Mouse (Mus musculus) embryo, embryonic 10.5 days (tissue): Measurements from ENCODE around the gene Trip6.

Experiments used
- DNase-seq: peaks from one replicate; pipeline ENCODE4 v3.0.0-alpha.2; 2015; ENCODE audit warnings: low spot score

Gene Trip6

DNA sequence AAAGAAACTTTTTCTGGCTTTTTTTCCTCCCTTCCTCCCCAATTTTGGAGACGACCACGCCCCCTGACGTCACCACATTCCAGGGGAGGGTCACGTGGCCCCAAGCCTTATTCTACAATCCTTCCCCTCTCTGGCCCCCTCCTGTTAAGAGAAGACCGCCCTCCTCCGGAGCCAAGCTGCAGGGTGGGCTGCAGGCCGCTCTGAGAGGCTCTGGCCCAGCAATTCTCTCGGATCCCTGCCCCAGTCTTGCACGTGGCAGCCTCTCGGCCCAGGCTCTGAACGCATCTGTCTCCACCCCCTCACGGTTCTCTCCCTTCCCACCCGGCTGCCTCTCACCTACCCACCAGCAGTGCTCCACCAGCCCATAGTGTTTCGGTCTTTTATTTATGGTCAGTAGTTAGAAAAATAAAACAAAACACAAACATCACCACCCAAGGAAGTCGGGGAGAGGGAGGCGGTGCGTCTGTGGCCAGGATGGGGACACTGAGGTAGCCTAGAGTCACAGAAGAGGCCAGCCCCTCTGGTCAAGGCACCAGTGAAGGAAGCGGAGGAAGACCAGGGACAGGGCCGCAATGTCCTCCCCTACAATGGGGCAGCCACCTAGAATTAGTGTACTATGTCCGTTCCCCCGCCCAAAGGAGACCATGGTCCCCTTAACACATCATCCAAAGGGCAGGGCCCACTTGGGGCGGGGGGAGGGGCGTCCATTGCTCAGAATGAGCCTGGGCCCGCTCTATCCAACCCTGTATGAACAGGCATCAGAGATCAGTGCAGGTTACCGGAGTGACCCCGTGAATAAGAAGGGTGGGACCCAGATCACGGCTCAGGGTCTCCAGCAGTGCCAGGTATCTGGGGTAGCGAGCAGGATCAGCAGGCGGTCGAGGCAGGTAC is at the start of gene Trip6:
Gene Trip6 (minus strand): TSS at position 212 of the 891 bp plus-strand sequence.
- DNase-seq: peak; percentile 97

DNA sequence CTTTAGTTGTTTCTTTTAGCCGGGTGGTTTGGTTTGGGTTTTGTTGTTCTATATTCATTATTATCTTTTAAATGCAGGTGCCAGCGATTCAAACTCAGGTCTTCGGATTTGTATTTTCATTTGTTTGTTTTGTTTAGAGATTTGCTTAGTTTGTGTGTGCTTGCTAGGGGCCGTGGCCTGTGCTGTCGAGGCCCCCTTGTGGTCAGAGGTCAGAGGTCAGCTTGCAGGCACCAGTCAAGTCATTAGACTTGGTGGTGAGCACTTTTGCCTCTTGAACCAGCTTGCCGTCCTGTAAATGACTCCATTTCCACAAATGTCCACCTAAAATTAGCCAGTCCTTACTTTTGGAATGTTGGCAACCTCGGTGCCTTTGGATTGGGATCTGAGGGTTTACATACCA is 44.2 kb upstream of the Trip6 start:
- DNase-seq: peak; percentile 45

DNA sequence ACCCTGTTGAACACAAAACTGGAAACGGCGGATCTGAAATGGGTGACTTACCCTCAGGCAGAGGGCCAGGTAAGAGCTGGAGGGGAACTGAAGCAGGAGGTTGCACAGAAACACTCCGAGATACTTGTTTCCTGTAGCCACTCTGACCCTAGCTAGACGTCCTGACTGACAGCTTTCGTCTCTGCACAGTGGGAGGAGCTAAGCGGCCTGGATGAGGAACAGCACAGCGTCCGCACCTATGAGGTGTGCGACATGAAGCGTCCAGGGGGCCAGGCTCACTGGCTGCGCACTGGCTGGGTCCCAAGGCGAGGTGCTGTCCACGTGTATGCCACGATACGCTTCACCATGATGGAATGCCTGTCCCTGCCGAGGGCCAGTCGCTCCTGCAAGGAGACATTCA is 39.9 kb upstream of the Trip6 start:
- no peak for DNase-seq

DNA sequence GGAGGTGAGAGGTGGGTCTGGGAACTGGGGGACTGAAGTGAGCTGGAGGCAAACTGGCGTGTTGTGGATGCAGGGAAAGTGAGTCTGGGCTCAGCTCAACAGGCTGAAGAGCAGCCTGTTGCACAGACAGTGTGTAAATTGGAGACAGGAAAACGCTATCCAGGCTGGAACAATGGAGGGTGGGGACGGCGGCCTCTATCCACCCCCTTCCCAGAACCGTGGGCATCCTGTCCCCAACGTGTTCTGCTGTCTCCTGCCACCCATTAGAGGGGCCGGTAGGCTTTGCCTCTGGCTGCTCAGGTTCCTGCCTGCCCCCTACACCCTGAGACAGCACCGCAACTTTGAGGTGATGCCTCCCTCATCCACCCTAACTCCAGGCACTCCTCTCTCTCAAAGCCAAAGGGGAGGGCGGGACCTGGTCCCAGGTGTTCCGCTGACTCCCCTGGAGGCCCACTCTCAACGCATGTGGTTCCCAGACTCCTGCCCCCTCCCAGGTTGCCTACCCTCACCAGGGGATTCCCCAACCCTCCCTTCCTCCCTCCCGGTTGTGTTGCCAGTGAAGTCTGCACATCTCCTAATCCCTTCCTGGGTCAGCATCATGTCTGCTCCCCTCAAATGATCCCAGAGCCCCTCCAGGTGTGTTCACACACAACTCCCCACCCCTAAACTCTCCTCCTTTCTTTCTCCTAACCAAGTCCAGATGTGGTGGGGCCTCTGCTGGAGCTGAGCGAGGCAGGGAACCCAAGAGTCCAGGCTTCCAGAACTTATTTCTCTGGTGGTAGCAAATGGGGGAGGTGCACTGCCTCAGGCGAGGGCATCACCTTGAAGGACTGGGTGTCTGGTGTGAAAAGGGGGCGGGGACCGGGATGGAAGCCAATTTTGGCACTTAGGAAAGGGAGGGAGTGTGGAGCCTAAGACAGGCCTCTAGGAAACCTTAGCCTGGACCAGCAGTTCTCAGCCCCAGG is 38.1 kb upstream of the Trip6 start:
- no peak for DNase-seq

DNA sequence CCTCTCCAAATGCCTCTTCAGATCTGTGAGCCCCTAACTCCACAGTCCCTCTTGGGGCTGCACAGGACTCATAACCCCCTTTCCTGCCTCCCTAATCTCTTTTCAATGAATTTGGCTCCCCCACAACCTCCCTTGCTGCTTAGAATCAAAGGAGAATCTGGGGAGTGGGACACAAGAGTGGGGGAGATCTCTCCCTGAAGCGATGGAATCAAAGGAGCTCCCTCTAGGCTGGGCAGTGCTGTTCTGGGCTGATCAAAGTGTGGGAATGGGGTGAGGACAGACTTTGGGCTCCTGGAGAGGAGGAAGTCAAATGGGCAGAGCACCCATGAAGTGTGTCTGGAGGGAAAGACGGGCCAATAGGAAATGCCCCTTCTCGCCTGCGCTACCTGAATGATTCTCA is 37.2 kb upstream of the Trip6 start:
- DNase-seq: no peak

DNA sequence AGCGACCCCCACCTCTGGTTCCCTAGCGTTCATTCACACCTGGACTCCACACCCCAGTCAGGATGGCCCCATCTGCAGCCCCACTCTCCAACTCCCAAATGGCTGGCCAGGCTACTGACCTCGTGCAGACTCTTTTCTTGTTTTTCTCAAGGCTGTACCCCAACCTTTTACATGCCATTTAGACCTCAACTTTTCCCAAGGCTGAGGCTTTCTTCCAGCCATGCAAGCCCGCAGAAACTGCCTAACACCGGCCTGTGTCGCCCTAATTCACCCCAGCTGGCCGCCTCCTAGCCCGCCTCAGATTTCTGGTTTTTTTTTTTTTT is 36.8 kb upstream of the Trip6 start:
- peak; percentile 54 for DNase-seq

DNA sequence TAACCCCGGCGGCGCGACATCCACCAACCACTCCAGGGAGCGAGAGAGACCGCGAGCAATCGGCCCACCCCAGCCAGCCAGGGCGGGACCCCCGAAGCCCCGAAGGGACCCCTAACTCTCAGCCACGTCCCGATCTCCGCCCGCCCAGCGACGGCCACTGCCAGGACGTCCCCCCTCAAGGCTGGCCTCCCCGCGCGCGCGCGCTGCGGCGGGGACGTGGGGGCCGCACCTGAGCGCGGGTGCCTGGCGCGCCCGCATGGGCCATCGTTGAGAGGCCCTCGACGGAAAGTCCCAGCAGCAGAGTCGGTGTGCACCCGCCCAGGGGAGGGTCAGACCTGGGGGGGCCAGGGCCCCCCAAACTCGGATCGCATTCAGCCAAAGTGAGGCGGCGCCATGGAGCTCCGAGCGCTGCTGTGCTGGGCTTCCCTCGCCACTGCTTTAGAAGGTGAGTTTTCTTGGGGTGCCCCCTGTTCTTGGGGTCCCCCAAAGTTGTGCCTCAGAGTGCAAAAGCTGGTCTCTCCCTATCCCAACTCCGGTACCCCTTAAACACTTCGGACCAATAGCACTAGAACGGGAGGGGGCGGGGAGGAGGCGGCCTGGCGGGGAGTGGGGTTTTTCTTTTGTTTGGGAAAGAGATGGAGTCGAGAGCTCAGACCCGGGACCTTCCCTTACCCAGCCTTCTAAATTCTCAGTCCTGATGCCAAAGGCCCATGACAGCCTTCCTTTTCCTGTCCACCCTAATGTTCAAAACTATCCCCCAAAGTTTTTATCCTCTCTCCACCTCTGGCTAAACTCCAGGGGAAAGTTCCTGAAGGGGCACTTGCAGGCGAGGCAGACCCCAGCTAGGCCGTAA is 36.2 kb upstream of the Trip6 start:
- DNase-seq: peak; percentile 54

DNA sequence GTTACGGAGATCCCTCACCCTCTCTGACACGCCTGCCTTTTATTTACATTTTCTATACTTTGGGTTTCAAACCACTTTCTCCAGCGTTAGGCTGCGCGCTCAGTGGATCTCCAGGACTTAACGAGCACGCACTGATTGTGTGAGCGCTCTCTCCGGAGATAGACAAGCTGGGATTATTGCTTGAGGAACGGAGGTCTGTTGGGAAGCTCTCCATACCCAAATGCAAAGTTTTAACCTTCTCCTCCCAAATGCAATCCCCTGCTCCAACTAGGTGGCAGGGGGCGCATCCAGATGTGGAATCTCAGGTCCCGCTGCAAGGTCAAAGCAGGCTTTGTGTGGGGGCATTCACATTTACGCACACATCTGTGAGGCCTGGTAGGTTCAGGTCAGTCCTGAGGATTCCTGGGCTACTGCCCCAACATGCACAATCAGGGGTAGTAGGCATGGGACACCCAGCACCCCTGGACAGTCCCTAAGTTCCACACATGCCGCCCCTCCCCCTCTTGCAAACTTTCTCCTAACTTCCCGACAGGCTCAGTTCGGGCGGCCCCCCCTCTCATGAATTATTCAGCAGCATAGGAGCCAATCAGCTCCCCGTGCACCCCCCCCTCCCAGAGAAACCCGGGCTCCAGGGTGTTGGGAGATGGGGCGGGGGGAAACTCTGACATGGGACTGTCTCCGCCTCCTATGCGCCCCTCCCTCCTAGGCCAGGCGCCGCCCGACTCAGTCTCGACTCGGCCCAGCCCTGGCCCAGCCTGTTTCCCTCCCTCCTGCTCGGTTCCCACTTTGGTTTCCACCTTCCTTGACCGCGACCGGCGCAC is 35.4 kb upstream of the Trip6 start, which contains the start of gene Ephb4:
Gene Ephb4 (plus strand): TSS at position 726 of the 821 bp plus-strand sequence.
- peak; percentile 98 for DNase-seq

DNA sequence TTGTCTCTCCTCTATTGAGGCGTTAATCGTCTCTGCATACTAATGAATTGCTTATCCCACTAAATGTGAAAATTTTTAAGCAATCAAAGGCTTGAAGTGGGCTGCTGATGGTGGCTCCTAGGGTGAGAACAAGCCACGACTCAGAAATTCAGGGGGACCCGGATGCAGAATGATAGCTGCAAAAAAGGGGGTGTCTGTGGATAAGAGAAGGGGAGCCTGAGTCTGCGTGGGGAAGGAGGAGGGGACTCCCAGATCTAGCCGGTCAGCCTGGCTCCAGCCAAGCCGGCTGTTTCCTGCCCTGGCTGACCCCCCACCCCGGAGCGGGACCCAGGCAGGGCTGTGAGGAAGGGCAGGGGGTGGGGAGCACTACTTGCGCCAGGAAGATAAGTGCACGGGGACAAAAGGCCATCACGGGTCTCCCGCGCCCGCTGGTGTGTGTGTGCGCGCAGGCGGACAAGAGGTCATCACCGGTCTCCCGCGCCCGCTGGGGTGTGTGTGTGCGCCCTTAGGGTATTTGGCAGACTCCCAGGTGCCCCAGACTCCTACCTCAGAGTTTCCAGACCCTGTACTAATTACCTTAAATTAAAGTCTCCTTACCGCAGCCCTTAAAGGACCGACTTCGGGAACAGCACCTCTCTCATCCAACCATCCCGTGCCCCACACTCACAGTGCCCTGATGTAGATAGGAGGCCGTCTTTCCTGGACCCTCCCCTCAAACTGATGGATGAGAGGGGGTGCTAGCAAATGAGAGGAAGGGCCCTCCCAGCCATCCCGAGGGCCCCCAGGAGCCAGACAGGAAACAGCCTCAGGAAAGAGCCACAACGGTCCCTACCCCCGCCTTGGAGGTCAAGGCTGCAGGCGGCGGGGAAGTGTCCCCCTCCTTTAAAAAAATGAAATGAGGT is 34.5 kb upstream of the Trip6 start:
- DNase-seq: peak; percentile 74

DNA sequence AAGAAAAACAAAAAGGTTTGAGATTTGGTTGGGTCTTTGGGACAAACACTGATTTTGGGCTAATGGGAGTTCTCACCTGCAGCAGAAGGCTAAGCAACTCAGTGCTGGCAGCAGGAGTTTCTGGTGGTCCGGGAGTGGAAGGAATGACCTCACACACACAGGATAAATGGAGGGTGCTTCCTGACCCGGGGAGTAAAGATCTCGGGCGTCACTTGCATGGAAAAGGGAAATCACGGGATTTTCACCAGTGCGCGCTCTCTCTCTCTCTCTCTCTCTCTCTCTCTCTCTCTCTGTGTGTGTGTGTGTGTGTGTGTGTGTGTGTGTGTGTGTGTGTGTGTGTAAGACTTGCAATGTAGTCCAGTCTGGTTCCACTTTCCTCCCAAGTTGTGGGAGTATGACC is 33.7 kb upstream of the Trip6 start:
- peak; percentile 33 for DNase-seq

DNA sequence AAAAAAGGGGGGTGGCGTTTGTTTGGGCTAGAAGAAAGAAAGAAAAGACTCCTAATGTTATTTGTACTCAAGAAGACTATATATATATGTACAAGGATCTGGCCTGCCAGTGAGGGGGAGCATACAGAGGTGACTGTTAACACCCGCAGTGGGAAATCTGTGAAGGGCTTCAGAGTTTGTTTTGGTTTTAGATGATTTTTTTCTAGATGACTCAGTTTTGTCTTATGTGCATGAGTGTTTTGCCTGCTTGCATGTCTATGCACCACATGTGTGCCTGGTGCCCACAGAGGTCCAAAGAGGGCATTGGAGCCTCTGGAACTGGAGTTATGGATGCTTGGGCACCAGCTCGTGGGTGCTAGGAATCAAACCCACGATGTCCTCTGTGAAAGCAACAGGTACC is 32.8 kb upstream of the Trip6 start:
- no peak for DNase-seq

DNA sequence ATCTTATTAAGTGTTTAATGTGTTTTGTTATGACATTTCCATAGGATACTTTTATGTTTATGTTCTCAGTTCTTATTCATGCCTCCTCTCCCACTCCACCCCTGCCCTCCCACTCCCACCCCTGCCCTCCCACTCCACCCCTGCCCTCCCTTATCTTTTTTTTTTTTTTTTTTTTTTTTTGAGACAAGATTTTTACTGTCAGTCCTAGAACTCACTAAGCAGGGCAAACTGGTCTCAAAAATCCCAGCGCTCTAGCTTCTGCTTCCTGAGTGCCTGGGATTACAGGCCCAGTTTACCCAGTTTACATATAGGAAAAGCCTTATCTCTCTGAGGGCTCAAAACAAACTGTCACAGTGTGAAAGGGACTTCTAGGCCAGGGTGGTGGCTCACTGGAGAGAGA is 32.2 kb upstream of the Trip6 start:
- no peak for DNase-seq

DNA sequence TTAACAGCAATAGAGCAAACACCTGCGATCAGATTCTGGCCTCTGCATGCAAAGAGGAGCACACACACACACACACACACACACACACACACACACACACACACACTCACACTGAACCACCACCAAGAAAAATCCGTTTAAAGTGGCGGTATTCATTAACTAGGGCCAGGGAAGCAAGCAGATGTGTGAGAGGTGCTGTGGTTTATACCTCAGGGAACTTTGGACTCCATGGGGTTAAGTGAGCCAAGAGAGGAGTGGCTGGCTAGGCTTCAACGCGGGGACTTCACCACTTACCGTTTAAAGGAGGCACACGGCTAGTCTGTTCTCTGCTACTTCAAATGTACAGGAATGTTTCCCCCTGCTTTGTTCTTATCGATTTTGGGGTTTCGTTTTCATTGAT is 31.6 kb upstream of the Trip6 start:
- no peak for DNase-seq

DNA sequence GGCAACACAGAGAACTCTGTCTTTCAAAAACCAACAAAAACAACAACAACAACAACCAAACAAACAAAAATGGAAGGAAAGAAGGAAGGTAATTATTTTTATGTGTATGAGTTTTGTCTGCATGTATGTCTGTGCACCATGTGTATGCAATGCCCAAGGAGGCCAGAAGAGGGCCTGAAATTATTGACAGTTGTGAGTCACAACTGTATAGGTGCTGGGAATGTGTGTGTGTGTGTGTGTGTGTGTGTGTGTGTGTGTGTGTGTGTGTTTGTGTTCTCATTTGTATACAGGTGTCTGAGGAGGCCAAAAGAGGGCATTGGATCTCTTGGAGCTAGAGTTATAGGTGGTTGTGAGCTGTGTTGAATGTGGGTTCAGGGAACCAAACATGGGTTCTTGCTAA is 29.7 kb upstream of the Trip6 start:
- DNase-seq: no peak

DNA sequence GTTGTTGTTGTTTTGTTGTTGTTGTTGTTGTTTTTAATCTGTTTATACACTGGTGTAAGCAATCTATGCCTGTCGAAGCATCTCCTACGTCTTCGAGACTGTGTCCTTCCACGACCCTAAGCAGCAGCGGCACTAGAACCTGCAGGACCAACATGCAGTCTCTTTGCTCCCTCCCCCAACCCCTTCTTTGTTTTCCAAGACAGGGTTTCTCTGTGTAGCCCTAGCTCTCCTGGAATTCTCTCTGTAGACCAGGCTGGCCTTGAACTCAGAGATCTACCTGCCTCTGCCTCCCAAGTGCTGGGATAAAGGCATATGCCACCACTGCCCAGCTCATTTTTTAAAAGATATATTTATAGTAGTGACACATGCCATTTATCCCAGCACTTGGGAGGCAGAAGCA is 29.2 kb upstream of the Trip6 start:
- DNase-seq: no peak

DNA sequence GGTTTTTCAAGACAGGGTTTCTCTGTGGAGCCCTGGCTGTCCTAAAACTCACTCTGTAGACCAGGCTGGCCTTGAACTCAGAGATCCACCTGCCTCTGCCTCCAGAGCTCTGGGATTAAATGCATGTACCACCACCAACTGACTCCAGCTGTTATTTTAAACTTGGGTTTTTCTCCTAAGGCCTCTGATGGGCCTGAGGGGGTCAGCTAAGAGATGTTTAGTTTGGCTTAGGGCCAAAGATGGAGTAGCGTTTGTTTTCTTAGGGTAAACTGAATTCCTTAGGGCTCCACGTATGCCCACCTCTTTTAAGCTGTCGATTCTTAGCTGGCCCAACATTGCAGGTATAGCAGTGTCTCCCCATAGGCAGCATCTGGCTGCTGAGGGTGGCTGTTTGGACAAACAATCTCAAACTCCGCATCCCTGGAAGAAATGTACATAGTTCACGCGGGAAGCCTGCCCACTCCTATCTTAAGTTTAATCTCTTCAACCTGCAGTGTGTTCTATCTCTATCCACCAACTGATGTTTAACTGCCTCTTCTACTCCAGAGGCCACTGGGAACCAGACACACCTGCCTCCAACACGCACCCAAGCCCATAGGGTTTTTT is 28.3 kb upstream of the Trip6 start:
- no peak for DNase-seq

DNA sequence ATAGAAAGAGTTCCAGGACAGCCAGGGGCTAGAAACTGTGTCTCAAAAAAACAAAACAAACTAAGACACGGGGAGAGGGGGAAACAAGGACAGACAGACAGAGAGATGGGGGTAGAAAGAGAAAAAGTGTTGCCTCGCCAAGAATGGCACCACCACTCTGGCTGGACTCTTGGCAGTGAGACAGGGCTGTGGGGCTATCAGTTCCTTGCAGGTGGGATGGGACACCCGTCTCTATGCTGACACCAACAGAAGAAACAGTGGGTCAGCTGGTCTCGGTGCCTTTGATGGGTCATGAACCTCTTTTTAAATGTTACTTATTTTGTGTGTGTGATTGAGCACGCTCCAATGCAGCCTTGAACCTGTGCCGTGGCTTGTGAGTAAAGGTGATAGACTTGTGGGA is 26.0 kb upstream of the Trip6 start:
- DNase-seq: no peak

DNA sequence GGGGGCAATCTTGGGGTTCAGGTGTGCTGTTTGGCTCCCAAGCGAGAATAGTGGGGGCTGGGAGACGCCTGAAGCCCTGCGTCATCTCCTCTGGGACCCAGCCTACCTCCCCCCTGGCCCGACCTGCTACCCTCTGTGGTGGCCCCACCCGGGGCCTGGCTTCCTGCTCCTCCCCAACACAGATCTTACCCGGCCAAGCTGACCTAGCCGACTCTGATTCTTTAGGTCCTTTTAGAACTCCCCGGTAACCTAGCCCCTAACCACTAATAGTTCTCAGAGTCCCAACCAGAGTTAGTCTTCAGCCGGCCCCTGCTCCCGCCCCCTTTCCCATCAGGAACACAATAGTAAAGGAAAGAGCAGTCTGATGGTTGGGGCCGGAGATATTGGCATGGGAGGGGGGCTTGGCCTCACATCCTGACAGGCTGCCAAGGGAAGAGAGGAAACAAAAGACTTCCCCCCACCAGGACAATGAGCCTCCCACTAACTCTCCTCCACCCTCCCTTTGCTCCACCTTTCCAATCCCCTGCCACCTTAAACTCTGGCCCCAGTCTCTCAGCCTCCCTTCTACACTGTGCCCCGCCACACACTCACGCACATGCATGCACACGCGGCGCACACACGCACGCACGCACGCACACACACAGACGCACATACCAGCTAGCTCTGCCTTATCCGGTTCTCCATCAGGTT is 25.2 kb upstream of the Trip6 start:
- peak; percentile 52 for DNase-seq

DNA sequence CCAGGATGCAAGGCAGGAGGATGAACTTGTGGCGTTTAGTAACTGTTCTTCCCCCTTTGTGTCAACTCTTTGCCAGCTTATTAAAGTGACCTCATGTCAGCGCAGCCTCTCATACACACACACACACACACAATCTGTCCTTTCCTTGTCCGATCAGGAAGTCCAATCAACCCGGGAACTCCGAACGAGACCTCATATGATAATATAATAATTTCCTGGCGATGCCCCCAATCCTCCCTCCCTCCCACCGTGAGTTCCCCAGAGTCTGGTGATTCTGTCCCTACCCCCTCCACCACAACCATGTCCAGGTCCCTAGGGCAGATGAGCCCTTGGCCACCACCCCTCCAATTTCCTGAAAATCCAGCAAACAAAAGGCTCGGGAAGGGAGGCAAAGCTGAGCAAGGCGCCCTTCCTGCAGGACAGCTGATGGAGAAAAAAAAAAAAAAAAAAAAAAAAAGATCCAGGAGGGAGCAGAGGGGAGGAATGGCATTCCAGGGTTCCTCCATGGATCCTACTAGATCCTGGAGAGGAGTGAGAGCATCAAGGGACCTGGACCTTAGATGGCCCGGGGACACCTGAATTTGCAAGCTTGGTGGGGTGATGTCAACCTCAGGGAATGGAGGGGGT is 24.6 kb upstream of the Trip6 start:
- DNase-seq: peak; percentile 64
